Mouse (Mus musculus) right cerebral cortex, adult 2 months (tissue): ENCODE data around the gene Krt90.

Experiments used
- DNase-seq, 2 experiments: peaks; one replicate each; pipeline ENCODE4 v3.0.0; 2021 to 2022; ENCODE audit warnings: low spot score in 2 of 2

The Krt90 gene

GRCm38 (mm10) chr15:101562850-101563249 lies at the start of gene Krt90:
TSS of gene Krt90 (minus strand) at chr15:101562950.
- no peak for DNase-seq

GRCm38 (mm10) chr15:101599123-101599522 lies 36.4 kb upstream of the Krt90 start:
- no peak for DNase-seq

GRCm38 (mm10) chr15:101588216-101588615 lies 25.5 kb upstream of the Krt90 start:
- no peak for DNase-seq

- DNase-seq = no peak
Observed at GRCm38 (mm10) chr15:101584456-101584855, 21.7 kb upstream of the Krt90 start.

GRCm38 (mm10) chr15:101583211-101583965 lies 20.6 kb upstream of the Krt90 start:
- DNase-seq = no peak

GRCm38 (mm10) chr15:101581701-101582100 lies 19.0 kb upstream of the Krt90 start:
- DNase-seq = peak; percentile 19 to 28

- no peak for DNase-seq
Observed at GRCm38 (mm10) chr15:101575506-101575905, 12.8 kb upstream of the Krt90 start.

- no peak for DNase-seq
Observed at GRCm38 (mm10) chr15:101573796-101574345, 11.1 kb upstream of the Krt90 start, which contains the start of gene Krt75. TSS of gene Krt75 (minus strand) at chr15:101573904.

GRCm38 (mm10) chr15:101567780-101568179 lies 5.0 kb upstream of the Krt90 start:
- DNase-seq = no peak

GRCm38 (mm10) chr15:101558034-101558646 lies 4.6 kb downstream of the Krt90 start:
- no peak for DNase-seq

GRCm38 (mm10) chr15:101553169-101553568 lies 9.6 kb downstream of the Krt90 start:
- DNase-seq = peak; percentile 27 to 29

- peak in 1 of 2 experiments; percentile 12 for DNase-seq
Observed at GRCm38 (mm10) chr15:101552188-101552587, 10.6 kb downstream of the Krt90 start.

GRCm38 (mm10) chr15:101550567-101550966 lies 12.2 kb downstream of the Krt90 start, which contains the start of gene Krt82:
TSS of gene Krt82 (minus strand) at chr15:101550667.
- DNase-seq = no peak

- no peak for DNase-seq
Observed at GRCm38 (mm10) chr15:101544478-101544877, 18.3 kb downstream of the Krt90 start.

- DNase-seq = no peak
Observed at GRCm38 (mm10) chr15:101542543-101542942, 20.2 kb downstream of the Krt90 start.

GRCm38 (mm10) chr15:101538580-101538900 lies 24.2 kb downstream of the Krt90 start:
- no peak for DNase-seq

GRCm38 (mm10) chr15:101537864-101538579 lies 24.7 kb downstream of the Krt90 start:
- DNase-seq = no peak

GRCm38 (mm10) chr15:101536054-101536850 lies 26.5 kb downstream of the Krt90 start:
- peak; percentile 12 to 13 for DNase-seq

GRCm38 (mm10) chr15:101532720-101533119 lies 30.0 kb downstream of the Krt90 start, which contains the start of gene Krt84:
TSS of gene Krt84 (minus strand) at chr15:101532820.
- DNase-seq = no peak

- DNase-seq = no peak
Observed at GRCm38 (mm10) chr15:101522556-101523232, 40.1 kb downstream of the Krt90 start.

- DNase-seq = peak; percentile 85 to 87
Observed at GRCm38 (mm10) chr15:101519792-101520191, 43.0 kb downstream of the Krt90 start.
